Mouse (Mus musculus) left cerebral cortex, adult 11 months (tissue): ENCODE measurements around the gene Osbpl7.

Experiments used
- DNase-seq: peaks from one replicate; pipeline ENCODE4 v3.0.0; 2022; ENCODE audit warnings: low spot score

The Osbpl7 gene

GRCm38 (mm10) chr11:97050216-97050943 lies at the start of gene Osbpl7:
Gene Osbpl7, plus strand, starts transcription at chr11:97050628.
- no peak for DNase-seq

DNA sequence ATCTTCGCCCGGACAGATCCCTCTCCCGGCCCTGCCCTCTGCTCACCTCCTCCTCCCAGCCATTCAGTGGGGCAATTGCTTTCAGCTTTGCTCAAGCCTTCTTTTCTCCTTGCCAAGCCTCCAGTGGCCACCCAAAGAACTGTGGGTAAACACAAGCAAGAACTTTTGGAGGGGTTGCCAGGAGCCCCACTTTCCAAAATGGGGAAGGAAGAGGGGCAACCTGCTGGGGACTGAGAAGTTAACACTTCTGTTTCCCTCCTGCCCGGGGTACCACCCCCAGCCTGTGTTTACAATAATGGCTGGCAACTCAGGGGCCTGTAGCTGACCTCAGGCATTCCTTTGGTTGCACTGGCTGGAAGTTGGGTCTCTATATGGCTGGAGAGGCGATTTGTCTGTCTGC lies 47.3 kb upstream of the Osbpl7 start:
- DNase-seq: no peak

- DNase-seq: no peak
Observed at GRCm38 (mm10) chr11:97007093-97007794, 43.2 kb upstream of the Osbpl7 start.

DNA sequence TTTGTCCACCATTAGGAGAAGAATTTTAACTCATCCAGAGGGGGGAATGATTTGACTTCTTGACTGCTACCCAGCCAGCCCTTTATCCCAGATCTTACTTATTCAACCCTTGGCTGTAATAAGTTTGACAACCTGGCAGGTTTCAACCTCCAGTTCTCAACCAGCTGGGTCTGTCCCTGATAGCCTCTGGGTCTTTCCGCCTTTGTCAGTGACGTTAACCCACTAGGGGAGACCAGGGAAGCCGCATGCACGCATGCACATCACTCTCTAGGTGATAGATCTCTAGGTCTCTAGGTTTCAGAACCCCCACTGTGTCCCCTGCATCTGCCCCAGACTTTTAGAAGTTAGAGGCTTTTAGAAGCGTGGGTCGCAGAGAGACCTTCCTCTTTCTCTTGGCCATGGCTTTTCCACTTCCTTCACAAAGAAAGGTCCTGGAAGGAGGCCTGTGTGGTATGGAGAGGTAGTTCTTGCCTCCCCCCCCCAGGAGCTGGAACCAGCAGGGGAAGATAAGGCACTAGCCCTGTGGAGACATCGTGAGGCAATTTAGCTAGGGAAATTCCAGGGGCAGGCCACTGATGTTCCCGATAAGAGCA lies 41.1 kb upstream of the Osbpl7 start:
- DNase-seq: no peak

GRCm38 (mm10) chr11:97013121-97013670 lies 37.2 kb upstream of the Osbpl7 start, which contains the start of gene Sp6:
Gene Sp6, plus strand, starts transcription at chr11:97013394.
- DNase-seq: no peak

DNA sequence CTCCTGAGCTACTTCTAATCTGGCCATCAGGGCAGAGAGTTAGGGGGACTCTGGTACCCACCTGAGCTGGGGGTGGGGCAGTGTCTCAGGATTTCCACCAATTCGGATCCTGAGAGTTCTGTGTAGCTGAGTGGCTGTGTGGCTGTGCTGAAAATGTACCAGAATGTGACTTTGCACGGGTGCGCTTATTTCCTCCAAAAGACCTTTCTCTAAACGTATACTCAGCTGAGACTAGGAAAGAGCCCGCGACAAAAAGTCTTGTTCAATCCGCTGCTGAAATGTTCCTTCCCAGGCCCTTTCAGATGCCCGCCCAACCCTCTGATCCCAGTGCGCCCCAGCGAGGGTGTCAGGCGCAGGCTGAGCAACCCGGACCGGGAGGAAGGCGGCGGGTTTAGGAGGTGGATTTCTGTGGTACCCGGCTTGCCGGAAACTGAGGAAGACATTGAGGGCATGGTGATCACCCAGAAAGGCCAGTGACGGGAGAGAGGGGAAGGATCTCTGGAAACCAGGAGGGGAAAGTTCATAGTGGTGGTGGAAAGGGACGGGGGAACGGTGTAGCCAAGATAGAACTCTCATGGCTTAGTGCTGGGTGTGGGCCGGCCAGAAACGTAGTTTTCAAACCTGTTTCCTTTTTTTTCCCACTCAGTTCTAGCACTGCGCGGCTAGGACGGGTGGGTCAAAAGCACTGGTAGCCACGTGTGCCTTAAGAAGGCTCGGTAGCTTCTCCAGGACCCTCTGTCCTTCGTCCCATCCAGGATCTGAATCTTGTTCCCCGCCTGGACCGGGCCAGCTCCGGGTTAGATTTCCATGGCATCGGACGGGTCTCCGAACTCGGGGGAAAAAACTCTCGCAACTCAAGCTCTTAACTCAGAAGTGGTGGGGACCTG lies 32.5 kb upstream of the Osbpl7 start:
- no peak for DNase-seq

DNA sequence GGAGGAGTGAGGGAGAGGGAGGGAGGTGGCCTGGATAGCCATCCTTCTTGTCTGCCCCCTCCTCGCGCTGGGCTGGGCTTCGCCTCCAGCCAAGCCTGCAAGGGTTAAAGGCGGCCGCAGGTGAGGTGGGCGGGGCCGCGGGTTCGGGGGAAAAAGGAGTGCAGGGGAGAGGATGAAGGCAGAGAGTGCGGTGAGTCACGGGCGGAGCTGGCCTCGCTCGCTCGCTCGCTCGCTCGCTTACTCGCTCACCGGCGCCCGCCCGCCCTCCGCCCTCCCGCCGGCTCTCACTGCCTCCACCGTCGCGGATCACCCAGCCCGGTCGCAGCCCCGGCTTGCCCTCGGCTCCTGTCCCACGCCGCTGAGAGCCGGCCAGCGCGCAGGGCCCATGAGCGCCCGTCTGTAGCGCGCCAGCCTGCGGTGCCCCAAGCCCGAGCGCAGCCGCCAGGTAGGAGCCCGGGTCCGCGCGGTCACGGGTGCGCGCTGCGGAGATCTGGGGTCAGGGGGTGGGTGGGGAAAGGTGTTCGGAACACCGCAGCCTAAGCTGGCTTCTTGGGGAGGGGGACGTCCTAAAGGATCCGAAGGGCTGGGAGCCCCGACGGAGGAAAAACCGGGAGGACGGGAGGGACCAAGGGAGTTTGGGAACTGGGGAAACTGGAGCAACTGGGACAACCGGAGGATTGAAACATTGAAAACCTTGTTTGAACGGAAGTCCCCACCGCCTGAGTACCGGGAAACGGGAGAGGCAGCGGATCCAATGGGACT lies 31.7 kb upstream of the Osbpl7 start:
- DNase-seq: no peak

- no peak for DNase-seq
Observed at GRCm38 (mm10) chr11:97019345-97019708, 31.1 kb upstream of the Osbpl7 start.

DNA sequence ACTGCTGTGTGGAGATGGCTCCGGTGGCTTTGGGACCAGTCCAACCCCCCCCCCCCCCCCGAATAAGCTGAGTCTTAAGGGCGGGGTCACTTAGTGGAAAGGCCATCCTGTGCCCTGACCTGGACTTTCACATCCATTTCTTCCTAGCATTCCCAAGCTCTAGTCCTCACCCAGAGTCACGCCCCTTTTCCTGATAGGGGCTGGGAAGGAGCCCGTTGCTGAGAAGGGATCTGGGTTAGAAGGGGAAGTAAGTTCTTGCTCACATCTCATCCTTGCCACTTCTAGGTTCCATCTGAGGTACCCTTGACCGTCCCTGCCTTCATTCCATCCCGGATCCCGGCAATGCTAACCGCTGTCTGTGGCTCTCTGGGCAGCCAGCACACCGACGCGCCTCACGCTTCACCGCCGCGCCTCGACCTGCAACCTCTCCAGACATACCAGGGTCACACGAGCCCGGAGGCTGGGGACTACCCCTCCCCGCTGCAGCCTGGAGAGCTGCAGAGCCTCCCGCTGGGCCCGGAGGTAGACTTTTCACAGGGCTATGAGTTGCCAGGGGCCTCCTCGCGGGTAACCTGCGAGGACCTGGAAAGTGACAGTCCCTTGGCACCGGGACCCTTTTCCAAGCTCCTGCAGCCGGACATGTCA lies 29.2 kb upstream of the Osbpl7 start:
- no peak for DNase-seq

DNA sequence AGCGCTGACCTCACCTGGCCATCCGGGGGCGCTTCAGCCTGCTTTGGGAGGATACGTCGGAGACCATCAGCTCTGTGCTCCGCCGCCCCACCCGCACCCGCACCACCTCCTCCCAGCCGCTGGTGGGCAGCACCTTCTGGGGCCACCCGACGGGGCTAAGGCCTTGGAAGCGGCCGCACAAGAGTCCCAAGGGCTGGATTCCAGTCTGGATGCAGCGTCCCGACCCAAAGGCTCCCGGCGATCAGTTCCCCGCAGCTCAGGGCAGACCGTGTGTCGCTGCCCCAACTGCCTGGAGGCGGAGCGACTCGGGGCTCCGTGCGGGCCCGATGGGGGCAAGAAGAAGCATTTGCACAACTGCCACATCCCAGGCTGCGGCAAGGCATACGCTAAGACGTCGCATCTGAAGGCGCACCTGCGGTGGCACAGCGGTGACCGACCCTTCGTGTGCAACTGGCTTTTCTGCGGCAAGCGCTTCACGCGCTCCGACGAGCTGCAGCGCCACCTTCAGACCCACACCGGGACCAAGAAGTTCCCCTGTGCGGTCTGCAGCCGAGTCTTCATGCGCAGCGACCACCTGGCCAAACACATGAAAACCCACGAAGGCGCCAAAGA lies 28.4 kb upstream of the Osbpl7 start:
- no peak for DNase-seq

DNA sequence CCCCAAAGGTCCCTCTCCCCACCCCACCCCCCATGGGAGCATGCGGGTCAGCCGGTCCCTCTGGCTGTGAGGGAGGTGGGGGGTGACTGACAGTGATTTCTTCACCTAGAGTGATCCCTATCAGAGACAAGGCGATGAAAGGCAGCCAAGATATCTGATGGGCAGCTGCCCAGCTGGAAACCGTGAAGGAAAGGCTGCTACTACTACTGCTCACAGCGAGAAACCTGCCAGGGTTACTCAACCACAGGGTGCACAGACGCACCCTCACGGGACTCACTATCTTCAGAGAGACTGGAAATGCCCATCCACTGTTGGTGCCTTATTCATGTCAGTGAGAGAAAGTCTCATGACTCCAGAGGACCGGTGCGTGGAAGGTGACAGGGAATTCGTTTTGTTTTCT lies 25.5 kb upstream of the Osbpl7 start:
- no peak for DNase-seq

DNA sequence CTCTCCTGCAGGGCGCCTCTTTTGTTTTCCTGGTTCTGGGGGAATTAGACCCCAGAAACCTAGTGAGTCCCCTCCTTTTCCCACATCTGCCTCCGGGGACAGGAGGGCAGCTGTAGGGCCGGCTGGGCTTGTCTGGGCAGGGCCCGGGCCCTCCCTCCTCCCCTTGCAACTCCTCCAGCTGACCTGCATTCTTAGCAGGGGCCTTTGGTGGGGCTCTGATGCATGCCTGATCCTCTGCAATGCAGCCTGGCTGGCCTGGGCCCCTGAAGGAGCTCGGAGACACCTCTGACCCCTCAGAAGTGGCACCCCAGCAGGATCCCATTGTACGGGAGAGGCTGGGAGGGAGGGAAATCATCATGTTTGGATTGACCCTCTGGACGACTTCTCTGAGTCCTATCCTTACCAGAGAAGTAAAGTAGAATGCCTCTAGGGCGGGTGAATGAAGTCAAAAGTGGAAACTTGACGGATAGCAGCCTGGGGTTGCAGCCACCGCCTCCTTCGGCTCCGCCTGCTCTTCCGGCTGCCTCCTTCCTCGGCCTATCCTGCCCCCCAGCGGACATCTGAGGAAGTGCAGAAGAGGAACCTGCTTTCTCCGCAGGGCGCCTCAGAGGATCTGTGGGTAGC lies 24.6 kb upstream of the Osbpl7 start:
- DNase-seq: peak; percentile 64

DNA sequence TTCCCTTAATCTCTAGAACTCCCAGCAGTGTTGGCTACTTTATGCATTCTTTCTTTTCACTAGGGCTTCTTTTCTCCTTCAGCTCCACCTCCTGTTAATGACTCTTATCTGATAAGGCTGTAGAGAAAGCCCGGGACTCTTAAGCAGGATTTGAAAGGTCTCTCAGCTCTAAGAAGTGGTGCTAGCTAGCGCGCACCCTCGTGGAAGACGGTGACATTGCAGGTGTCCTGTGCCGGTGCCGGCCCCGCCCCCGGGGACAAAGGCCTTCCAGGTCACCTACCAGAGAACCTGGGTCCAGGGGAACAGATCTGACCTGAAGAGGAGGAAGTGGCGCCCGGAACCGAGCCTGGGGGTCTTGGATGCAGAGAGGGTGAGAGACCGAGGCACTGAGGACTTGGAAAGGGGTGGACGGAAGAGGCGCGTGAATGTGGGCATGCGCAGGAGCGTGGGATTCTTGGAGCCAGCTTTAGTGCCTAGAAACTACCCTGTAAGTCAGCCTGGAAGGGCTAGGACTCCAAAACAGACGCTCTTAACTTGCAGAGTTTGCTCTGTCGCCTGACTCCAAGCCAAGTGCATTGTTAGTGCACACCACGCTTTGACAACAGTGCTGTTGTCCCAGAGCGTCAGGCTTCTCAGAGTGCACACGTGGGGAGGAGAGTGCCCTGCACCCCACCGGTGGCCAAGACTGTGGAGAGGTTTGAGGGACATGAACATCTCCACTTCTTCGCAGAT lies 20.6 kb upstream of the Osbpl7 start, which contains the start of gene Scrn2:
Scrn2 (plus strand) TSS at position 253 of the 732 bp plus-strand sequence.
- DNase-seq: peak; percentile 51

DNA sequence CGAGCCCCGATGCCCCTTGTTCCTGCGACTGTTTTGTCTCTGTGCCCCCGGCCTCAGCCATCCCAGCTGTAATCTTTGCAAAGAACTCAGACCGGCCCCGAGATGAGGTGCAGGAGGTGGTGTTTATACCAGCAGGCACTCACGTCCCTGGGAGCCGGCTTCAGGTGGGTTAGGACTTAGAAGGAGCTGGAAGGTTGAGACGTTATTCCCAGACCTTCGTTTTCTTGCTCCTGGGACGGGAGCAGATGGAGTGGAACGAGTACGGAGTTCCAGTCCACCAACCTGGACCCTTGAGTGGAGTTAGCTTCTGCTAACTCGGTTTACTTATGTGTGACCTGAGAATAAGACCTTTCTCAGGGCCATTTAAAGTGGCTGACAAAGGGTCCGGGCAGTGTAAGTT lies 20.0 kb upstream of the Osbpl7 start:
- DNase-seq: no peak

- DNase-seq: no peak
Observed at GRCm38 (mm10) chr11:97031977-97032376, 18.5 kb upstream of the Osbpl7 start.

DNA sequence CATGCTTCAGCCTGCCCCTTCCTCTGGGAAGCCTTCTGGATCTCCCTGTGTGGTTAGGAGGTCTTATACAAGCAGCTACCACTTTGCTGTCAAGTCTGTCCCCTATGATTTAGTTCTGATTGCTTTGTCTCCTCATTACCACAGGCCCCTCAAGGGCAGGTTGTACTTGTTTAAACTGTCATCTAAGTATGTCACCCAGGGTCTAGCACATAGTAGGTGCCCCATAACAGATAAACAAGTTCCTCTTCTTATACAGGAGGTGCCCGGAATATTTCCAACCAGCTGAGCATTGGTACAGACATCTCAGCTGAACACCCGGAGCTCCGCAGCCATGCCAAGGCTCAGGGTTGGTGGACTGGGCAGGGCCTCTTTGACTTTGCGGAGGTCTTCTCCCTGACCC lies 17.9 kb upstream of the Osbpl7 start:
- DNase-seq: no peak

GRCm38 (mm10) chr11:97033781-97034180 lies 16.6 kb upstream of the Osbpl7 start:
- no peak for DNase-seq

- DNase-seq: no peak
Observed at GRCm38 (mm10) chr11:97036141-97036540, 14.3 kb upstream of the Osbpl7 start.

DNA sequence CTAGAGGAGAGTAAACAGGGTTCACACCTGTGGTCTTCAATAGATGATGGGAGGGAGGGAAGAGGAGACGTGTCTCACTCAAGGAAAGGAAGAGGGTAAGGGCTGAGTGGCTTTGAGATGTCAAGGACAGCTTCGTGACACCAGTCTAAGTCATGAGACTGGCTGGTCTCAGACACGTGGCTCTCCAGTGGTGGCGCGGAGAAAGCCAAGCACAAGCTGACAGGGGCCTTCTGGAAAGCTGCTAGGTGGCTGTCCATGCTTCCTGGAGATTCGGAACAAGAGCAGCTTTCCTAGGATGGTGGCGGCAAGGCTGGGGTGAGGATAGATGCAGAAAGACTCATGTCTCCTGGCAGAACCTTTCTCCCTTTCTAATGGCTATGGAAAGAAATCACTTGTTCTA lies 11.5 kb upstream of the Osbpl7 start:
- DNase-seq: no peak
